Mouse (Mus musculus) liver, embryonic 14.5 days (tissue): ENCODE measurements around the gene Sipa1. TPM values are rescaled to one million over a fixed set of nuclear protein-coding genes. Genes with fewer than 3 reads are reported as not detected.

ENCODE experiments used
- ATAC-seq: fragments of 200-750 bp; cut with Nextera tagmentation; 2 replicates; pipeline ENCODE4 v1.8.0; 2017; ENCODE audit warnings: moderate number of reproducible peaks, mild to moderate bottlenecking, moderate library complexity; ENCODE audit not compliant: insufficient read depth
- DNase-seq, 3 experiments: peaks; one replicate each; pipeline ENCODE4 v3.0.0-alpha.2; 2012 to 2013; ENCODE audit warnings: low read depth in 3 of 3, low spot score in 3 of 3
- H3K27ac ChIP-seq: fragments of 300-500 bp; sonication (generic); 2 replicates; pipeline ENCODE4 v1.5.1; 2014; ENCODE audit warnings: moderate library complexity, mild to moderate bottlenecking, control low read depth, inconsistent platforms
- H3K27me3 ChIP-seq: fragments of 300-500 bp; sonication (generic); 2 replicates; pipeline ENCODE4 v1.6.1; 2014; ENCODE audit warnings: mild to moderate bottlenecking, low read length, moderate library complexity; ENCODE audit not compliant: control insufficient read depth, insufficient read depth
- H3K36me3 ChIP-seq: fragments of 300-500 bp; sonication (generic); replicated peaks from 2 replicates; pipeline ENCODE4 v1.6.1; 2014; ENCODE audit warnings: low read depth; ENCODE audit not compliant: control insufficient read depth, insufficient read depth
- H3K4me1 ChIP-seq, 2 experiments: fragments of 200-500 bp in 1 of 2; fragments of 300-500 bp in 1 of 2; sonication (generic) in 1 of 2; replicated peaks; 2 replicates each; pipeline ENCODE4 v1.6.1; 2012 to 2014; ENCODE audit warnings: antibody characterized with exemption in 1 of 2, inconsistent platforms in 1 of 2, low read length in 1 of 2; ENCODE audit not compliant: control insufficient read depth in 2 of 2, insufficient read depth in 2 of 2
- H3K4me2 ChIP-seq: fragments of 300-500 bp; sonication (generic); 2 replicates; pipeline ENCODE4 v1.6.1; 2014; ENCODE audit warnings: low read depth, mild to moderate bottlenecking, control low read depth, moderate library complexity
- H3K4me3 ChIP-seq, 2 experiments: fragments of 200-500 bp in 1 of 2; fragments of 300-500 bp in 1 of 2; sonication (generic) in 1 of 2; 2 replicates each; pipeline ENCODE4 v1.5.1; 2012 to 2014; ENCODE audit warnings: low read depth in 2 of 2, low read length in 2 of 2, mild to moderate bottlenecking in 2 of 2, control low read depth in 1 of 2, inconsistent platforms in 1 of 2, moderate library complexity in 1 of 2; ENCODE audit not compliant: insufficient read depth in 1 of 2
- H3K9ac ChIP-seq: fragments of 300-500 bp; sonication (generic); replicated peaks from 2 replicates; pipeline ENCODE4 v1.6.1; 2014; ENCODE audit warnings: mild to moderate bottlenecking, control low read depth, moderate library complexity
- H3K9me3 ChIP-seq: fragments of 300-500 bp; sonication (generic); 2 replicates; pipeline ENCODE4 v1.6.1; 2016; ENCODE audit warnings: low read length, mixed read lengths; ENCODE audit not compliant: control insufficient read depth
- CTCF ChIP-seq: IDR thresholded peaks from 2 replicates; pipeline ENCODE4 v1.5.1; 2016; ENCODE audit warnings: antibody characterized with exemption, low read depth, control low read depth
- EP300 ChIP-seq: IDR thresholded peaks from 2 replicates; pipeline ENCODE4 v1.6.1; 2016; ENCODE audit warnings: antibody characterized with exemption, low read depth
- WGBS: fragments of 180-500 bp; shearing (Covaris S2); extraction: QIAGEN DNeasy Blood & Tissue Kit; methylation state at CpG from one replicate; pipeline ENCODE4 v1.1.7; 2014; ENCODE audit not compliant: insufficient replicate concordance; 5-methylcytosine and 5-hydroxymethylcytosine counted together
- polyA plus RNA-seq, 2 experiments: library from polyadenylated mRNA; depleted of rRNA in 1 of 2; stranded (reverse) in 1 of 2; unstranded in 1 of 2; fragments of >200 nt; fragmentation: Nextera tagmentation in 1 of 2; extraction: Ambion mirVana in 1 of 2; gene quantifications; 2 replicates each; pipeline versions ENCODE4 v1.2.1 to v1.2.3; 2012 to 2014

The Sipa1 gene
- polyA plus RNA-seq, 2 experiments, result 14.3 to 27.5 TPM

GRCm38 (mm10) chr19:5652570-5652969, 10.9 kb downstream of the Sipa1 start:
- 84% methylated on average over 6 of the region's 6 CpGs for WGBS
- H3K4me1 ChIP-seq, result peaks cover 3 to 15% of the 10 kb centered on the region in 2 experiments; a peak in 2 of 4 replicates
- no peaks in the 10 kb centered on the region for H3K27me3 ChIP-seq
- no peak overlapping the region for H3K27ac ChIP-seq
- no peak overlapping the region for H3K9ac ChIP-seq
- no peak overlapping the region for H3K4me3 ChIP-seq
- no peak for ATAC-seq
- peaks cover 60% of the 10 kb centered on the region for H3K36me3 ChIP-seq
- no peak for TF ChIP-seq EP300
- no peak for TF ChIP-seq CTCF
- no peak for DNase-seq
- H3K9me3 ChIP-seq, result no peaks in the 10 kb centered on the region
- no peak overlapping the region for H3K4me2 ChIP-seq

- 62% methylated on average over 13 of the region's 13 CpGs for WGBS
- H3K27me3 ChIP-seq, result no peaks in the 10 kb centered on the region
- peaks cover 66% of the 10 kb centered on the region for H3K36me3 ChIP-seq
- H3K4me3 ChIP-seq, result no peak overlapping the region
- H3K9me3 ChIP-seq, result no peaks in the 10 kb centered on the region
- DNase-seq (no peak), ATAC-seq (peak; percentile 19; the same call in 1 of the 2 replicates)
- TF ChIP-seq EP300, result 0 out of 2 replicates have a peak, but pooled peaks have one; percentile 21
- no peak for TF ChIP-seq CTCF
- no peak overlapping the region for H3K4me2 ChIP-seq
- H3K9ac ChIP-seq, result no peak overlapping the region; the same call in 1 of the 2 replicates
- H3K27ac ChIP-seq, result no peak overlapping the region
- peaks cover 3 to 15% of the 10 kb centered on the region in 2 experiments; a peak in 2 of 4 replicates for H3K4me1 ChIP-seq
Observed at GRCm38 (mm10) chr19:5651502-5652274, 11.8 kb downstream of the Sipa1 start.

- peaks cover 67% of the 10 kb centered on the region for H3K36me3 ChIP-seq
- H3K4me2 ChIP-seq, result peak overlapping the region; percentile 74
- WGBS, result 47% methylated on average over 6 of the region's 6 CpGs
- H3K4me3 ChIP-seq, result peak overlapping the region in 1 of 2 experiments; percentile 39; a peak in 2 of 4 replicates
- H3K27me3 ChIP-seq, result no peaks in the 10 kb centered on the region
- DNase-seq (no peak), ATAC-seq (no peak)
- H3K27ac ChIP-seq, result no peak overlapping the region
- no peaks in the 10 kb centered on the region for H3K9me3 ChIP-seq
- 0 out of 2 replicates have a peak overlapping the region, but pooled peaks have one; percentile 11 for H3K9ac ChIP-seq
- peaks cover 3 to 15% of the 10 kb centered on the region in 2 experiments; a peak in 2 of 4 replicates for H3K4me1 ChIP-seq
- no peak for TF ChIP-seq EP300
- TF ChIP-seq CTCF, result no peak
Observed at GRCm38 (mm10) chr19:5649298-5649741, 14.2 kb downstream of the Sipa1 start.

GRCm38 (mm10) chr19:5648401-5649297, 14.9 kb downstream of the Sipa1 start:
- peak; percentile 80 for ATAC-seq
- H3K9ac ChIP-seq, result peak overlapping the region; percentile 23
- DNase-seq, result peak in 2 of 3 experiments; percentile 59 to 71
- H3K27ac ChIP-seq, result peak overlapping the region; percentile 1
- H3K27me3 ChIP-seq, result no peaks in the 10 kb centered on the region
- peak overlapping the region; percentile 74 for H3K4me2 ChIP-seq
- 8% methylated on average over 26 of the region's 26 CpGs for WGBS
- TF ChIP-seq CTCF (peak; percentile 54), EP300 (no peak)
- peak overlapping the region; percentile 39 to 43 for H3K4me3 ChIP-seq
- peaks cover 66% of the 10 kb centered on the region for H3K36me3 ChIP-seq
- H3K4me1 ChIP-seq, result peaks cover 3 to 15% of the 10 kb centered on the region in 2 experiments; a peak in 2 of 4 replicates
- no peaks in the 10 kb centered on the region for H3K9me3 ChIP-seq
